Mouse (Mus musculus) layer of hippocampus, postnatal 10 days (tissue): ENCODE results near the gene Fbxw7. TPM values are rescaled to one million over a fixed set of nuclear protein-coding genes. Genes with fewer than 3 reads are reported as not detected.
A peak's percentile ranks its signal among the peaks of the same experiment; 100 is the strongest.

Experiments used
- DNase-seq, 2 experiments: peaks; one replicate each; pipeline ENCODE4 v3.0.0; 2021; ENCODE audit warnings: low spot score in 2 of 2
- total RNA-seq, 2 experiments: library from RNA; stranded (reverse); gene quantifications; 2 replicates each; pipeline ENCODE4 v1.2.3; 2021

The Fbxw7 gene
- total RNA-seq, 2 experiments from 2014 or later, result 119 to 127 TPM

DNA sequence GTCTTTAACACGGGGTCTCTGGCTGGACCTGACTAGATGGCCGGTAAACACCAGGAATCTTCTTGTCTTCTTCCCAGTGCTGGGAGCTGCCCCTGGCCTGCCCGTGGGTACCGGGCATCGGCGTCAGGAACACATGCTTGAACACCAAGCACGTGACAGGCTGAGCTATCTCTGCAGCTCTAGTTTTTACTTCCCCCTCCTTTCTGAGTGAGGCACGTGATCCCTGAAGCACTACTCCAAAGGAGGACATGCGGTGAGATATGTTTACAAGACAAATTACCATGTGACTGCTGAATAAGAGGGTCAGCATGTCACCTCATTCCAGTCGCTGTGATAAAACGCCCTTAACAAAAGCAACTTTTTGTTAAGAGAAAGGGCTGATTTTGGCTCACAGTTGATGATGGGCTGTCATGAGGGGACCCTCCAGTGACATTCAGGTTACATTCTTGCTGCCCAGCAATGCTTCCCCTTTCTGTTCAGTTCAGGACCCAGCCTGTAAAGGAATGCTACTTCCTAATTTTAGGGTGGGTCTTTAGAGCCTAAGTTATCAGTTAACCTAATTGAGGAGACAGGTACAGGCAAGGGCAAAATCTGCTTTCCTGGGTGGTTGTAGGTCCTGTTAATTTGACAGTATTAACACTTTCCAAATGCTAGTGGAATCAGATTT, 68.9 kb downstream of the Fbxw7 start:
- DNase-seq, result no peak

DNA sequence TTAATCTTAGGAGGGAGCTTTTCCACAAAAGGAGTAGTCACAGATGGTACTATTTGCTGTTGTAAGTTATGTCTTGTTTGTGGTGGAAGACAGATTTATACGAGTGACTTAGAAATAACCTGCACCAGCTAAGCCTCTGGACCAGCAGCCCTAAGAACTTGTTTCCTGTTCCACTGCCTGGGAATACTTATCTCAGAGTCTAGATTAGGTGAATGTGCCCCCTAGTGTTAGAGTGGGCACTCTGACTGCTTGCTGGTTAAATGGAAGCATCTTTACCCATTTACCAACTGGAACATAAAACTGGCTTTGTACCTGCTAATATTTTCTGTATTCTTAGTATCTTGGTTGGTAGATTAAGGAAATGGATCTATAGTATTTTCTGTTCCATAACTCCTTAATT, 74.6 kb downstream of the Fbxw7 start:
- peak in 1 of 2 experiments; percentile 27 for DNase-seq

DNA sequence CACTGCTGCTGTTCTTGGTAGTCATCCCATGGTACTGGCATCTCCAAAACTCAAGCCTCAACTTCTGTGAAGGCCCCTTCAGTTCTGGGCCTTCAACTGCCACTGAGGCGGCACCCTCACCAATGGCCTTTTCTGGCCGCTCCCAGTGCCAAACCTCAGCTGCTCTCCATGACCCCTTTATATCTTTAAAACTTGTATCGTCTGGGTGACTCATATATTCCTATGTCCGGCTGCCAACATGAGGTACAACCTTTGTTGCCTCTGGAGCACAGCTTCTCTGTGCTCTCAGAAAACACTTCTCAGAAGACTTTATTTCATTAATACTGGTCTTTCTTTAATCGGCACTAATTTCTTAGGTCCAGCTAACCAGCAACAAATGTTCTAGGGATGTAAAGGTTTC, 75.9 kb downstream of the Fbxw7 start:
- no peak for DNase-seq

DNA sequence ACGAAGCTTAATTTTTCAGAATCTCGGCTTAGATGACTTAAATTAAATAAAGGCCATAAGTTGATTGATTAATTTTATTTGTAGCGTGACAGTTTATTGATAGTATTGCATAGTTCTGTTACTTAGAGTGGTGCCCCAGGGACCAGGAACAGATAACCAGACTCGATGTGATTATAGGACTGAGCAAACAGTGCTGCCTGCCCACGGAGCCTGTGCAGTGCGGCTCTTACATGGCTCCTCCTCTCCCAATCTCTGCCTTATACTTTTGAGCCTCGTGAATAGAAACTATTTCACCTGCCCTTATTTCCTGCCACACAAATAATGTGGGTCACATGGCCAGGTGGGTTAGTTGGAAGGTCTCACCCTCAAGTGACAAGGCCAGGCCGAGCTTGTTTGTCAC, 82.9 kb downstream of the Fbxw7 start:
- no peak for DNase-seq

- peak; percentile 9 to 28 for DNase-seq
Measured at GRCm38 (mm10) chr3:84906528-84906927, 91.5 kb downstream of the Fbxw7 start.

DNA sequence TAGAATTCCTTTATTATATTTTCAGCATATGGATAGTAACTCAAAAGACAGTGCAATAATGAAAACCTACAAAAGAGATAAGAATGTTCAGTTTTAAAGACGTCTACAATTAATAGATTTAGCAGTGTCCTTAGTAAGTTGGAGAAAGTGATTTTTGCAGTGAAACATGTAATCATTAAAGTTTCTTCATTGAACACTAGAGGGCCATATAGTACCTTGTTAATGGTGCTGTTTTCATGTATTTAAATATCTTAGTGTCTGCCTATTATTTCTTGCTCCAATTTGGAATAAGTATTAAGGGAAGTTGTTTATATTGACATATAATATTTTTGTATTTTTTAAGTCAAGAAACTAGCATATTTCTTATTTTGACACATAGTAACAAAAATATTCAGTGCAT, 99.2 kb downstream of the Fbxw7 start:
- DNase-seq, result no peak

- DNase-seq, result no peak
Measured at GRCm38 (mm10) chr3:84917903-84918679, 103.0 kb downstream of the Fbxw7 start.

GRCm38 (mm10) chr3:84921704-84922420, 106.8 kb downstream of the Fbxw7 start:
- DNase-seq, result peak; percentile 38 to 55

DNA sequence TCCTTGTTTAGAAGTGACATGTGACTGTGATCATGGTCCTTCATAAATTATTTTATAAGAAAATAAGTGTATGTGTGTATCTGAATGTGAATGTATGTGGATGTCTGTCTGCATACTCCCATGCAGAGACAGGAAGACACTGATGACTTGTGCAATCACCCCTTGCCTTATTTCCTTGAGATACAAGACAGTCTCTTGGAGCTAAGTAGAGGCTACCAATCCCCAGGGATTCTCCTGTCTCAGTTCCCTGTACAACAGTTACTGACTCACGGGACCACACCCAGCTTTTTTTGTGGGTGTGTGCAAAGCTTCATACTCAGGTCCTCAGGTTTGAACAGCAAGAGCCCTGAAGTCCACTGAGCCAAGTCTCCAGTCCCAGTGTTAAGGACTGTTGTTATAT, 108.2 kb downstream of the Fbxw7 start:
- DNase-seq, result no peak

GRCm38 (mm10) chr3:84923670-84924069, 108.6 kb downstream of the Fbxw7 start:
- DNase-seq, result no peak

DNA sequence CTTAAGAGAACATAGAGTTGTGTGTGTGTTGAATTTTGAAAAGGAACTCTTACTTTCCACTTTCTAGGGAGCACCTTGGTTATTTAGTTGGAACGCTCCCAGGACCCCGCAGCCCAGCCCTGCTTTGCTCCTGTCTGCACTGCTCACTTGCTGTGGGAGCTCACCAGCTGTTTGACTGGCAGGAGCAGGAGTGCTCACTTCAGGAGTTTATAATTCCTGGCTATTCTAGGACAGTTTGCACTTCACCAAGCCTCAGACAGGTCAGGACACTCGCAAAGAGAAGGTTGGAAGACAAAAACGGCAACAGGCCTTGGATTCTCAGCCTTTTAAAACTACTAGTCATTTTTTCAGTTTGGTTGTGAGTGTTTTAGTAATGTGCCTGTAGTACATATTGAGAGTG, 110.2 kb downstream of the Fbxw7 start:
- no peak for DNase-seq

- no peak for DNase-seq
Measured at GRCm38 (mm10) chr3:84926140-84926539, 111.1 kb downstream of the Fbxw7 start.

GRCm38 (mm10) chr3:84927168-84927794, 112.2 kb downstream of the Fbxw7 start:
- DNase-seq, result no peak

DNA sequence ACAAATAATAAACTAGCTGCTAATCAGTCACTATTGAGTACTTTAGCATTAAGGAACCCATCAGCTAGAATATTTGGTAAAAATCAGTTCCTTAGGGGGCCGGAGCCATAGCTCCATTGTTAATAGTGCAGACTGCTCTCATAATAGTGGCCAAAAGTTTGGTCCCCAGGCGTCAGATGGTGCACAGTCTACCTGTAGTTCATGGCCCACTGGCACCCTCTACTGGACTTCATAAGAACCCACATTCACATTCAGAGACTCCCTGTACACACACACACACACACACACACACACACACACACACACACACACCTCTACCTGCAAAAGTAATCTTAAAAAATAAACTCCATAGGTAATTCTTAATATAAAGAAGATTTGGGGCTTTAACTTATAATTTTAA, 112.8 kb downstream of the Fbxw7 start:
- DNase-seq, result no peak

GRCm38 (mm10) chr3:84929171-84929570, 114.1 kb downstream of the Fbxw7 start:
- no peak for DNase-seq

DNA sequence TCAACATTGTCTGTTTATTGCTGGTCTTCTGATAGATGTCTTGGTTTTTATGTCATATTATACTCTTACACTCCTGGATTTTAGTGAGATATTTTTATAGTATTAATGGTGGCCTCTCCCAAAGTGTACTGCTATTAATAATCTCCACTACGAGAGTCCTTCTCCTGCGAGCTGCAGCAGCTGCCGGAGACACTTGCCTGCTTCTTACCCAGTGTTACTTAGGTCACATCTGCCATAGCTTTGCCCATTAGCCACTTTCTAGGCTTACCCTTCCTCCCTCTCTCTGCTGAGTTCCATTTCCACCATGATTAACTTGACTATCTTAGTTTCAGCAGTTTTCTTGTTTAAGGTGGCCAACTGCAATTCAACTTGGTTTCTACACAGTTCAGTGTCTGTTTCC, 115.6 kb downstream of the Fbxw7 start:
- no peak for DNase-seq

GRCm38 (mm10) chr3:84935729-84936128, 120.7 kb downstream of the Fbxw7 start:
- no peak for DNase-seq

GRCm38 (mm10) chr3:84936252-84936651, 121.2 kb downstream of the Fbxw7 start:
- DNase-seq, result no peak

- no peak for DNase-seq
Measured at GRCm38 (mm10) chr3:84936956-84937355, 121.9 kb downstream of the Fbxw7 start.

- DNase-seq, result peak; percentile 25 to 32
Measured at GRCm38 (mm10) chr3:84937360-84938355, 122.6 kb downstream of the Fbxw7 start.
